Mouse (Mus musculus) neural tube, embryonic 11.5 days (tissue): ENCODE data around the gene Nars2. TPM values are rescaled to one million over a fixed set of nuclear protein-coding genes. Genes with fewer than 3 reads are reported as not detected.

Source experiments
- ATAC-seq: fragments of 200-750 bp; cut with Nextera tagmentation; 2 replicates; pipeline ENCODE4 v1.8.0; 2017; ENCODE audit warnings: moderate number of reproducible peaks, mild to moderate bottlenecking, moderate TSS enrichment, moderate library complexity; ENCODE audit not compliant: insufficient read depth, low FRiP score, low TSS enrichment
- DNase-seq: peaks from one replicate; pipeline ENCODE4 v3.0.0-alpha.2; 2015; ENCODE audit warnings: low spot score
- H3K27ac ChIP-seq: fragments of 300-500 bp; sonication (generic); 2 replicates; pipeline ENCODE4 v1.5.1; 2014; ENCODE audit warnings: low read depth, mild to moderate bottlenecking, low read length
- H3K27me3 ChIP-seq: fragments of 300-500 bp; sonication (generic); 2 replicates; pipeline ENCODE4 v1.6.1; 2014; ENCODE audit warnings: mild to moderate bottlenecking, low read length, mixed read lengths; ENCODE audit not compliant: control insufficient read depth, insufficient read depth
- H3K36me3 ChIP-seq: fragments of 300-500 bp; sonication (generic); 2 replicates; pipeline ENCODE4 v1.6.1; 2014; ENCODE audit warnings: mild to moderate bottlenecking, low read length, moderate library complexity, mixed read lengths; ENCODE audit not compliant: control insufficient read depth, insufficient read depth
- H3K4me1 ChIP-seq: fragments of 300-500 bp; sonication (generic); 2 replicates; pipeline ENCODE4 v1.6.1; 2014; ENCODE audit warnings: low read length, mixed read lengths; ENCODE audit not compliant: control insufficient read depth, insufficient read depth
- H3K4me2 ChIP-seq: fragments of 300-500 bp; sonication (generic); 2 replicates; pipeline ENCODE4 v1.6.1; 2014; ENCODE audit warnings: low read depth, mild to moderate bottlenecking, moderate library complexity
- H3K4me3 ChIP-seq: fragments of 300-500 bp; sonication (generic); 2 replicates; pipeline ENCODE4 v1.5.1; 2014; ENCODE audit warnings: low read depth, low read length
- H3K9ac ChIP-seq: fragments of 300-500 bp; sonication (generic); 2 replicates; pipeline ENCODE4 v1.6.1; 2014; ENCODE audit warnings: mild to moderate bottlenecking, low read length
- H3K9me3 ChIP-seq: fragments of 300-500 bp; sonication (generic); 2 replicates; pipeline ENCODE4 v1.6.1; 2016; ENCODE audit warnings: low read length; ENCODE audit not compliant: control insufficient read depth
- WGBS: fragments of 180-500 bp; shearing (Covaris S2); extraction: QIAGEN DNeasy Blood & Tissue Kit; methylation state at CpG from one replicate; pipeline ENCODE4 v1.1.7; 2014; 5-methylcytosine and 5-hydroxymethylcytosine counted together
- polyA plus RNA-seq: library from polyadenylated mRNA; unstranded; fragments of >200 nt; fragmentation: Nextera tagmentation; extraction: Ambion mirVana; gene quantifications from 2 replicates; pipeline ENCODE4 v1.2.1, GENCODE M21; 2014

Nars2 gene
- polyA plus RNA-seq, 1 experiment from 2014 or later: 23.8 TPM

GRCm38 (mm10) chr7:97082219-97083101, 131.2 kb downstream of the Nars2 start:
- peak overlapping the region; percentile 94 for H3K4me3 ChIP-seq
- H3K9me3 ChIP-seq: no peaks in the 10 kb centered on the region
- peak overlapping the region; percentile 84 for H3K27ac ChIP-seq
- peak overlapping the region; percentile 74 for H3K4me2 ChIP-seq
- H3K36me3 ChIP-seq: no peaks in the 10 kb centered on the region
- peak overlapping the region; percentile 93 for H3K9ac ChIP-seq
- under 1% methylated on average over 34 of the region's 40 CpGs for WGBS
- peak; percentile 71 for DNase-seq
- no peaks in the 10 kb centered on the region for H3K27me3 ChIP-seq
- peak; percentile 70 for ATAC-seq
- H3K4me1 ChIP-seq: 0 out of 2 replicates have a peak, but pooled peaks cover 2% of the 10 kb centered on the region

DNA sequence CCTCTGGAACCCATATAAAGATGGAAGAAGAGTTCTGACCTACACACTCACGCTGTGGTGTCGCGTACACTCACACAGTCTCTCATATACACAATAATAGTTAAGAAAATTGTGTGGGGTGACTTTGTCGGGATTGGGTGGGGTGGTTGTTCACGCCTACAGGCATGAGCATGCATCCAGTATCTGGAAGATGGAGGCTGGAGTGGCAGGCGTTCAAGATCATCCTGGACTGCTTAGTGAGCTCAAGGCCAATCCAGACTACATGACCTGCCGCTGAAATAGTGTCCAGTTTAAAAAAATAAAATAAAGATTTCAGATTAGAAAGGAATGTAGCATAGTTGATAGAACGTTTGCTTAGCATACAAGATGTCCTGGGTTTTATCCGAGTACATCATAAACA, 132.3 kb downstream of the Nars2 start:
- WGBS: 88% methylated on average over 9 of the region's 9 CpGs
- Histone ChIP-seq H3K27ac (no peak overlapping the region), H3K27me3 (no peaks in the 10 kb centered on the region), H3K4me3 (no peak overlapping the region), H3K4me1 (0 out of 2 replicates have a peak, but pooled peaks cover 2% of the 10 kb centered on the region), H3K36me3 (no peaks in the 10 kb centered on the region), H3K9ac (no peak overlapping the region), H3K9me3 (no peaks in the 10 kb centered on the region), H3K4me2 (no peak overlapping the region)
- DNase-seq: no peak
- no peak for ATAC-seq

DNA sequence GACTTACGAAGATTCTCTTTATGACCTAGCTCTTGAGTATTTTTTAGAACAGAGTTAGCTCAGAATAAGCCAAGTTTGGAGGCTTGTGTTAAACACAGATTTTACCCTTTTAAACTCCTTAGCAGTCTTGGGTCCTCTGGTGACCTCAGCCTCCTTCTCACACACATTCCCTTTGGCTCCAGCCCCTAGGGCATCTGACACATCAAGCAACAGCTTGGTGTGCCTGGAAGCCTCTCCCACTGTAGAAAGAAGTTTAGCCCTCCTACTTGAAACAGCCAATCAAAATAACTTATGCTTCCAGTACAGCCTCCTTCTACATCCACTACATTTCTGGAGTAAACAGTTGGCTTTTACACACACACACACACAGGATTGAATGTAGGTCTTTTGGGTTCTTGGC, 132.9 kb downstream of the Nars2 start:
- 98% methylated on average over 1 of the region's 1 CpGs for WGBS
- ATAC-seq (no peak), DNase-seq (no peak)
- H3K9me3 ChIP-seq: no peaks in the 10 kb centered on the region
- H3K9ac ChIP-seq: no peak overlapping the region
- H3K4me3 ChIP-seq: no peak overlapping the region
- H3K27me3 ChIP-seq: no peaks in the 10 kb centered on the region
- H3K4me1 ChIP-seq: 0 out of 2 replicates have a peak, but pooled peaks cover 2% of the 10 kb centered on the region
- H3K36me3 ChIP-seq: no peaks in the 10 kb centered on the region
- no peak overlapping the region for H3K4me2 ChIP-seq
- H3K27ac ChIP-seq: no peak overlapping the region

DNA sequence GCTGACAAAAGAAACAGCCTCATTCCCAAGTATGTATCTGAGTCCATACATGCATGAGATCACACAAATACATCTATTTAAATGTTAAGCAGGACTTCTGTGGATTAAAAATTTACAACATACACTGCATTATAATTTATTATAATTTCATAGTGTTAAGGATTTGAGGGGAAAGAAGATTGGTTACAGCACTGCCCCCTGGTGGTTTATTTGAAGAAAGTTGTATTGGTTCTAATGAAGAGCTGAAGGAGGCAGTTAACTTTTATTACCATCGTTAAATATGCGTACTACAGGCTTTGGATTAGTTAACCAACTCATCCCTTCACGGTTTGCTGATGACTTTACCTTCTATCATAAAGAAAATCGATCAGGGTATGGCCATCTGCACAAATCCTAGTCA, 134.0 kb downstream of the Nars2 start:
- no peak overlapping the region for H3K4me2 ChIP-seq
- H3K27me3 ChIP-seq: no peaks in the 10 kb centered on the region
- 6% methylated on average over 4 of the region's 4 CpGs for WGBS
- no peaks in the 10 kb centered on the region for H3K36me3 ChIP-seq
- no peak overlapping the region for H3K9ac ChIP-seq
- no peaks in the 10 kb centered on the region for H3K9me3 ChIP-seq
- H3K27ac ChIP-seq: no peak overlapping the region
- ATAC-seq (no peak), DNase-seq (no peak)
- H3K4me1 ChIP-seq: 0 out of 2 replicates have a peak, but pooled peaks cover 2% of the 10 kb centered on the region
- H3K4me3 ChIP-seq: no peak overlapping the region

GRCm38 (mm10) chr7:97094241-97094640, 142.9 kb downstream of the Nars2 start:
- Histone ChIP-seq H3K27me3 (no peaks in the 10 kb centered on the region), H3K4me2 (no peak overlapping the region), H3K4me1 (no peaks in the 10 kb centered on the region), H3K36me3 (no peaks in the 10 kb centered on the region), H3K27ac (no peak overlapping the region), H3K4me3 (no peak overlapping the region), H3K9ac (no peak overlapping the region), H3K9me3 (no peaks in the 10 kb centered on the region)
- no peak for ATAC-seq
- 82% methylated on average over 3 of the region's 3 CpGs for WGBS
- DNase-seq: no peak

DNA sequence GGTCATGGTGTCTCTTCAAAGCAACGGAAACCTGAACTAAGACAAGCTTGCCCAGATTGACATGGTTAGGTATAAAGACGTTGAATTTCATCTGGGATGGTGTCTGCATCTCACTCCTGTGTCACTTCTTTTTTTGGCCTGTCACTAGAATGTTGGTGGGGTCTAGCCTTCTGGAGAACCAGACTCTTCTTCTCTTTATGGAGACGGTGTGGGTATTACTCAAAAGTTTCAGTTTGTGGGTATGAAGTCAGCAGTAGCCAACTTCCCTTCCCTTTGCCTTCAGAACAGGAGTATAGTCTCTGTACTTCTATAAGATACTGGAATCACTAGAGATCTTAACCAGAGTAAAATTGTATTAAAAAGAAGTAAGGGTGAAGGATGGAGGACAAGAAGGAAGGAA, 156.8 kb downstream of the Nars2 start:
- H3K36me3 ChIP-seq: no peaks in the 10 kb centered on the region
- H3K9me3 ChIP-seq: no peaks in the 10 kb centered on the region
- ATAC-seq (no peak), DNase-seq (no peak)
- H3K27me3 ChIP-seq: no peaks in the 10 kb centered on the region
- WGBS: 89% methylated on average over 3 of the region's 3 CpGs
- H3K4me1 ChIP-seq: no peaks in the 10 kb centered on the region
- H3K27ac ChIP-seq: no peak overlapping the region
- no peak overlapping the region for H3K9ac ChIP-seq
- no peak overlapping the region for H3K4me3 ChIP-seq
- no peak overlapping the region for H3K4me2 ChIP-seq

Other genes with a start within 250 kb of the Nars2 start
- gene Gab2, start 130.1 kb downstream of the Nars2 start, polyA plus RNA-seq: 12.7 and 12.9 TPM in 2 replicates